Mouse (Mus musculus) cortical plate, adult 2 months (tissue): ENCODE results near the gene Myo5a.

Experiments
- CTCF ChIP-seq: fragments of 200-500 bp; IDR thresholded peaks from 2 replicates; pipeline ENCODE4 v1.5.1; 2011; ENCODE audit warnings: mild to moderate bottlenecking, control low read depth, low read length; ENCODE audit not compliant: insufficient read depth; ENCODE audit errors: extremely low read depth
- POLR2A ChIP-seq: fragments of 200-500 bp; IDR thresholded peaks from 2 replicates; pipeline ENCODE4 v1.6.1; 2011; ENCODE audit warnings: mild to moderate bottlenecking, low read length, control low read depth; ENCODE audit not compliant: insufficient read depth; ENCODE audit errors: extremely low read depth

GRCm38 (mm10) chr9:75124201-75124721, 53.4 kb downstream of the Myo5a start:
- TF ChIP-seq CTCF: no peak
- TF ChIP-seq POLR2A: no peak
